Mouse (Mus musculus): ENCODE measurements around the gene Dkkl1. TPM values are rescaled to one million over a fixed set of nuclear protein-coding genes. Genes with fewer than 3 reads are reported as not detected.
"Not testable (repeated sequence)": the region's sequence is repeated elsewhere in the genome, so short reads cannot be mapped to it uniquely, and the experiment has no call there.

The Dkkl1 gene
- polyA plus RNA-seq (2014; fragmentation: Nextera tagmentation; extraction: Ambion mirVana) = 6.3 and 8.5 TPM in 2 replicates

GRCm38 (mm10) chr7:45211851-45212251 lies at the start of gene Dkkl1:
Gene Dkkl1 (minus strand): TSS chr7:45212147.
- Histone ChIP-seq H3K36me3 (ENCODE audit: control insufficient read depth, insufficient read depth, low read length) (no peaks in the 10 kb centered on the region), H3K27me3 (replicated peaks; ENCODE audit: control insufficient read depth, insufficient read depth, low read length) (peaks cover 21% of the 10 kb centered on the region), H3K9me3 (ENCODE audit: control insufficient read depth, low read length) (0 out of 2 replicates have a peak, but pooled peaks cover 3% of the 10 kb centered on the region), H3K4me3 (ENCODE audit: low read depth, low read length) (0 out of 2 replicates have a peak within 1 kb of the TSS, but pooled peaks have one; percentile 1), H3K4me2 (ENCODE audit: low read depth, low read length) (peak within 1 kb of the TSS; percentile 35), H3K4me1 (ENCODE audit: control insufficient read depth, insufficient read depth, low read length) (peaks cover 5% of the 10 kb centered on the region), H3K27ac (replicated peaks; ENCODE audit: low read depth, low read length) (no peak within 1 kb of the TSS), H3K9ac (ENCODE audit: low read depth, low read length) (no peak within 1 kb of the TSS)
- ATAC-seq (ENCODE audit: low read depth) (no peak), DNase-seq (ENCODE audit: low spot score) (no peak)
- 7% methylated on average over 17 of the region's 17 CpGs for WGBS

GRCm38 (mm10) chr7:45259281-45259680 lies 47.3 kb upstream of the Dkkl1 start:
- 78% methylated on average over 8 of the region's 8 CpGs for WGBS
- Histone ChIP-seq H3K9me3 (ENCODE audit: control insufficient read depth, low read length) (no peaks in the 10 kb centered on the region), H3K9ac (ENCODE audit: low read depth, low read length) (no peak overlapping the region), H3K4me1 (ENCODE audit: control insufficient read depth, insufficient read depth, low read length) (no peaks in the 10 kb centered on the region), H3K36me3 (ENCODE audit: control insufficient read depth, insufficient read depth, low read length) (no peaks in the 10 kb centered on the region), H3K4me2 (ENCODE audit: low read depth, low read length) (no peak overlapping the region), H3K4me3 (ENCODE audit: low read depth, low read length) (no peak overlapping the region), H3K27ac (replicated peaks; ENCODE audit: low read depth, low read length) (no peak overlapping the region), H3K27me3 (replicated peaks; ENCODE audit: control insufficient read depth, insufficient read depth, low read length) (no peaks in the 10 kb centered on the region)
- DNase-seq (ENCODE audit: low spot score) (no peak), ATAC-seq (ENCODE audit: low read depth) (no peak)

- ATAC-seq (ENCODE audit: low read depth) (no peak), DNase-seq (ENCODE audit: low spot score) (no peak)
- Histone ChIP-seq H3K36me3 (ENCODE audit: control insufficient read depth, insufficient read depth, low read length) (no peaks in the 10 kb centered on the region), H3K9me3 (ENCODE audit: control insufficient read depth, low read length) (no peaks in the 10 kb centered on the region), H3K4me1 (ENCODE audit: control insufficient read depth, insufficient read depth, low read length) (no peaks in the 10 kb centered on the region), H3K27me3 (replicated peaks; ENCODE audit: control insufficient read depth, insufficient read depth, low read length) (no peaks in the 10 kb centered on the region), H3K9ac (ENCODE audit: low read depth, low read length) (no peak overlapping the region), H3K27ac (replicated peaks; ENCODE audit: low read depth, low read length) (no peak overlapping the region), H3K4me3 (ENCODE audit: low read depth, low read length) (no peak overlapping the region), H3K4me2 (ENCODE audit: low read depth, low read length) (no peak overlapping the region)
- WGBS = 59% methylated on average over 11 of the region's 11 CpGs
Observed at GRCm38 (mm10) chr7:45257063-45257840, 45.3 kb upstream of the Dkkl1 start.

GRCm38 (mm10) chr7:45255822-45256221 lies 43.9 kb upstream of the Dkkl1 start:
- not testable (repeated sequence) for H3K4me3 ChIP-seq (ENCODE audit: low read depth, low read length); H3K4me2 ChIP-seq (ENCODE audit: low read depth, low read length); DNase-seq (ENCODE audit: low spot score); H3K9ac ChIP-seq (ENCODE audit: low read depth, low read length); H3K27ac ChIP-seq (replicated peaks; ENCODE audit: low read depth, low read length); H3K4me1 ChIP-seq (ENCODE audit: control insufficient read depth, insufficient read depth, low read length); H3K36me3 ChIP-seq (ENCODE audit: control insufficient read depth, insufficient read depth, low read length); H3K27me3 ChIP-seq (replicated peaks; ENCODE audit: control insufficient read depth, insufficient read depth, low read length); H3K9me3 ChIP-seq (ENCODE audit: control insufficient read depth, low read length); ATAC-seq (ENCODE audit: low read depth)
- WGBS = 89% methylated on average over 4 of the region's 7 CpGs

GRCm38 (mm10) chr7:45253806-45254205 lies 41.9 kb upstream of the Dkkl1 start:
- no peak for DNase-seq (ENCODE audit: low spot score)
- no peaks in the 10 kb centered on the region for H3K36me3 ChIP-seq (ENCODE audit: control insufficient read depth, insufficient read depth, low read length)
- H3K27me3 ChIP-seq (replicated peaks; ENCODE audit: control insufficient read depth, insufficient read depth, low read length) = no peaks in the 10 kb centered on the region
- no peaks in the 10 kb centered on the region for H3K4me1 ChIP-seq (ENCODE audit: control insufficient read depth, insufficient read depth, low read length)
- no peaks in the 10 kb centered on the region for H3K9me3 ChIP-seq (ENCODE audit: control insufficient read depth, low read length)
- WGBS = 84% methylated on average over 8 of the region's 8 CpGs
- ATAC-seq (ENCODE audit: low read depth) = no peak
- H3K4me2 ChIP-seq (ENCODE audit: low read depth, low read length) = no peak overlapping the region
- H3K4me3 ChIP-seq (ENCODE audit: low read depth, low read length) = no peak overlapping the region
- H3K27ac ChIP-seq (replicated peaks; ENCODE audit: low read depth, low read length) = no peak overlapping the region
- H3K9ac ChIP-seq (ENCODE audit: low read depth, low read length) = no peak overlapping the region

- Histone ChIP-seq H3K4me3 (ENCODE audit: low read depth, low read length) (no peak overlapping the region), H3K27me3 (replicated peaks; ENCODE audit: control insufficient read depth, insufficient read depth, low read length) (no peaks in the 10 kb centered on the region), H3K4me2 (ENCODE audit: low read depth, low read length) (no peak overlapping the region), H3K9ac (ENCODE audit: low read depth, low read length) (no peak overlapping the region), H3K27ac (replicated peaks; ENCODE audit: low read depth, low read length) (no peak overlapping the region), H3K36me3 (ENCODE audit: control insufficient read depth, insufficient read depth, low read length) (no peaks in the 10 kb centered on the region), H3K4me1 (ENCODE audit: control insufficient read depth, insufficient read depth, low read length) (no peaks in the 10 kb centered on the region), H3K9me3 (ENCODE audit: control insufficient read depth, low read length) (no peaks in the 10 kb centered on the region)
- DNase-seq (ENCODE audit: low spot score) = no peak
- WGBS = 37% methylated on average over 3 of the region's 3 CpGs
- ATAC-seq (ENCODE audit: low read depth) = no peak
Observed at GRCm38 (mm10) chr7:45247666-45248065, 35.7 kb upstream of the Dkkl1 start.

GRCm38 (mm10) chr7:45241389-45241749 lies 29.4 kb upstream of the Dkkl1 start:
- ATAC-seq (ENCODE audit: low read depth) (no peak), DNase-seq (ENCODE audit: low spot score) (no peak)
- H3K9ac ChIP-seq (ENCODE audit: low read depth, low read length) = peak overlapping the region; percentile 48; the same call in 1 of the 2 replicates
- no peaks in the 10 kb centered on the region for H3K9me3 ChIP-seq (ENCODE audit: control insufficient read depth, low read length)
- H3K27me3 ChIP-seq (replicated peaks; ENCODE audit: control insufficient read depth, insufficient read depth, low read length) = no peaks in the 10 kb centered on the region
- H3K4me1 ChIP-seq (ENCODE audit: control insufficient read depth, insufficient read depth, low read length) = peaks cover 8% of the 10 kb centered on the region
- peak overlapping the region; percentile 27; the same call in 1 of the 2 replicates for H3K4me3 ChIP-seq (ENCODE audit: low read depth, low read length)
- no peaks in the 10 kb centered on the region for H3K36me3 ChIP-seq (ENCODE audit: control insufficient read depth, insufficient read depth, low read length)
- H3K27ac ChIP-seq (replicated peaks; ENCODE audit: low read depth, low read length) = no peak overlapping the region
- 71% methylated on average over 6 of the region's 6 CpGs for WGBS
- H3K4me2 ChIP-seq (ENCODE audit: low read depth, low read length) = peak overlapping the region; percentile 63

GRCm38 (mm10) chr7:45240633-45241388 lies 28.9 kb upstream of the Dkkl1 start, which contains the start of gene Slc6a16:
Gene Slc6a16 (plus strand): TSS chr7:45241085.
- Histone ChIP-seq H3K27me3 (replicated peaks; ENCODE audit: control insufficient read depth, insufficient read depth, low read length) (peaks cover 3% of the 10 kb centered on the region; the same call in 1 of the 2 replicates), H3K9me3 (ENCODE audit: control insufficient read depth, low read length) (no peaks in the 10 kb centered on the region), H3K27ac (replicated peaks; ENCODE audit: low read depth, low read length) (no peak within 1 kb of the TSS), H3K4me3 (ENCODE audit: low read depth, low read length) (peak within 1 kb of the TSS; percentile 27), H3K4me2 (ENCODE audit: low read depth, low read length) (peak within 1 kb of the TSS; percentile 63), H3K9ac (ENCODE audit: low read depth, low read length) (peak within 1 kb of the TSS; percentile 48), H3K36me3 (ENCODE audit: control insufficient read depth, insufficient read depth, low read length) (no peaks in the 10 kb centered on the region), H3K4me1 (ENCODE audit: control insufficient read depth, insufficient read depth, low read length) (peaks cover 8% of the 10 kb centered on the region)
- DNase-seq (ENCODE audit: low spot score) (peak; percentile 52), ATAC-seq (ENCODE audit: low read depth) (peak; percentile 54)
- 19% methylated on average over 29 of the region's 53 CpGs for whole genome bisulfite sequencing

All from embryonic facial prominence, embryonic 14.5 days (tissue).